Mouse (Mus musculus): ENCODE measurements around the gene Zfp955b.
"Not testable (repeated sequence)": the region's sequence is repeated elsewhere in the genome, so short reads cannot be mapped to it uniquely, and the experiment has no call there.

Gene Zfp955b

GRCm38 (mm10) chr17:33289039-33289875, at the start of gene Zfp955b:
Gene Zfp955b, plus strand, starts transcription at chr17:33289544.
- not testable (repeated sequence) for DNase-seq (ENCODE audit: low read depth in 1 of 2, low spot score in 2 of 2)

GRCm38 (mm10) chr17:33254530-33255318, 34.6 kb upstream of the Zfp955b start, which contains the start of gene Zfp955a:
Gene Zfp955a, minus strand, starts transcription at chr17:33255145.
- not testable (repeated sequence) for DNase-seq (ENCODE audit: low read depth in 1 of 2, low spot score in 2 of 2)

GRCm38 (mm10) chr17:33255319-33255657, 34.1 kb upstream of the Zfp955b start:
- DNase-seq (ENCODE audit: low read depth in 1 of 2, low spot score in 2 of 2): not testable (repeated sequence)

- no peak for DNase-seq (ENCODE audit: low read depth in 1 of 2, low spot score in 2 of 2)
These were observed 25.0 kb upstream of the Zfp955b start, which contains the start of gene Olfr63 for GRCm38 (mm10) chr17:33264376-33264775. Gene Olfr63, plus strand, starts transcription at chr17:33264676.

- DNase-seq (ENCODE audit: low read depth in 1 of 2, low spot score in 2 of 2): no peak
These were observed 20.4 kb upstream of the Zfp955b start for GRCm38 (mm10) chr17:33268907-33269306.

GRCm38 (mm10) chr17:33289876-33290149, 469 bp downstream of the Zfp955b start:
- not testable (repeated sequence) for DNase-seq (ENCODE audit: low read depth in 1 of 2, low spot score in 2 of 2)

- DNase-seq (ENCODE audit: low read depth in 1 of 2, low spot score in 2 of 2): no peak
These were observed 63.6 kb downstream of the Zfp955b start for GRCm38 (mm10) chr17:33352981-33353380.

Data from monocyte, adult 2 months (primary cell).